Mouse (Mus musculus): ENCODE data around the gene Secisbp2l. TPM values are rescaled to one million over a fixed set of nuclear protein-coding genes. Genes with fewer than 3 reads are reported as not detected.

The Secisbp2l gene
- polyA plus RNA-seq, 1 experiment from 2014 or later, result 45.3 TPM

DNA sequence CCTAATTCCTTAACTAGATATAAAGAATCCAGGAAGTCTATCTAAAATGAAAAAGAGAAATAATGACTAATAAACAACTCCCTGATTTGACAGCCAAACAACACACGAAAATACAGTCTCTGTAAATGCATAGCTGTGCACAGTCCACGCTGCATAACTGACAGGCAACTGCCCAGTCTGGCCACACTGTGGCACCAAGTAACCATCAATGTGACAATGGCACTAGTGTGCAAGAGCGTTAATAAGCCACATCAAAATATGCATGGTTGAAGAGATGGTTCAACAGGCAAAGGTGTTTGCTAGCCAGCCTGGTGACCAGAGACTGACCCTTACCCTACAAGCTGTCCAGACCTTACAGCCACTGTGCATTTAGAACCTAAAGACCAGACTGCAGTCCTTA, 17.6 kb downstream of the Secisbp2l start:
- no peak overlapping the region for H3K9ac ChIP-seq (replicated peaks; ENCODE audit: low read depth)
- no peak overlapping the region for H3K27ac ChIP-seq (ENCODE audit: low read length)
- ATAC-seq (peak; percentile 74), DNase-seq (ENCODE audit: low spot score) (peak; percentile 41)
- H3K4me2 ChIP-seq (replicated peaks; ENCODE audit: low read depth, low read length), result no peak overlapping the region
- no peaks in the 10 kb centered on the region for H3K9me3 ChIP-seq (ENCODE audit: low read length)
- H3K4me1 ChIP-seq (ENCODE audit: insufficient read depth, low read depth, low read length), result no peaks in the 10 kb centered on the region
- no peak overlapping the region for H3K4me3 ChIP-seq (ENCODE audit: low read depth, low read length)
- TF ChIP-seq CTCF (IDR thresholded peaks at IDR 0.05) (peak; percentile 77), EP300 (IDR thresholded peaks at IDR 0.05) (no peak)
- H3K36me3 ChIP-seq (ENCODE audit: insufficient read depth, low read length), result peaks cover 10% of the 10 kb centered on the region; the same call in 1 of the 2 replicates
- no peaks in the 10 kb centered on the region for H3K27me3 ChIP-seq (replicated peaks; ENCODE audit: insufficient read depth, low read length)
- WGBS, result 74% methylated on average over 3 of the region's 3 CpGs

GRCm38 (mm10) chr2:125764531-125764930, 18.1 kb downstream of the Secisbp2l start:
- peaks cover 15% of the 10 kb centered on the region for H3K36me3 ChIP-seq (ENCODE audit: insufficient read depth, low read length)
- H3K27me3 ChIP-seq (replicated peaks; ENCODE audit: insufficient read depth, low read length), result no peaks in the 10 kb centered on the region
- H3K4me1 ChIP-seq (ENCODE audit: insufficient read depth, low read depth, low read length), result no peaks in the 10 kb centered on the region
- H3K9ac ChIP-seq (replicated peaks; ENCODE audit: low read depth), result no peak overlapping the region
- no peak overlapping the region for H3K4me2 ChIP-seq (replicated peaks; ENCODE audit: low read depth, low read length)
- WGBS, result 67% methylated on average over 5 of the region's 5 CpGs
- no peak overlapping the region for H3K4me3 ChIP-seq (ENCODE audit: low read depth, low read length)
- H3K9me3 ChIP-seq (ENCODE audit: low read length), result no peaks in the 10 kb centered on the region
- peak; percentile 21 for DNase-seq (ENCODE audit: low spot score)
- no peak for TF ChIP-seq EP300 (IDR thresholded peaks at IDR 0.05)
- TF ChIP-seq CTCF (IDR thresholded peaks at IDR 0.05), result no peak
- no peak overlapping the region for H3K27ac ChIP-seq (ENCODE audit: low read length)
- ATAC-seq, result no peak

DNA sequence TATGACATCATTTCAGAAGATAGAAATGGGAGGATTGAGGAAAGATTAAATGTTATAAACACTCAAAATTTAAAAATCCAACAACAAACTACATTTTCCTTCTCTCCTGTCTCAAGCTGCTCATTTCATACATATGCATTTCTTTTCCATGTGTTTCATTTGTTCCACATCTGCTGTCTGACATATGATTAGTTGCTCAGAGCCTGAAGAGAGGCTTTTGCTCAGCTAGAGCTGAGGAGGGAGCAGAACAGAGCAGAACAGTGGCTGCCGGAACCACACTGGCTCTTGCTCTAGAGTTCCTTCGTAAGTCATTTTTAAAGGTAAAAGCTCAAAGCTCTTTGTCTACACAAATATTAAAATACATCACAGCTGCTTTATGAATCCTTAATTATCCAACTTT, 33.3 kb downstream of the Secisbp2l start:
- DNase-seq (ENCODE audit: low spot score) (no peak), ATAC-seq (no peak)
- Histone ChIP-seq H3K9ac (replicated peaks; ENCODE audit: low read depth) (no peak overlapping the region), H3K27ac (ENCODE audit: low read length) (no peak overlapping the region), H3K4me1 (ENCODE audit: insufficient read depth, low read depth, low read length) (no peaks in the 10 kb centered on the region), H3K36me3 (ENCODE audit: insufficient read depth, low read length) (peaks cover 67% of the 10 kb centered on the region), H3K9me3 (ENCODE audit: low read length) (no peaks in the 10 kb centered on the region), H3K4me2 (replicated peaks; ENCODE audit: low read depth, low read length) (no peak overlapping the region), H3K27me3 (replicated peaks; ENCODE audit: insufficient read depth, low read length) (no peaks in the 10 kb centered on the region), H3K4me3 (ENCODE audit: low read depth, low read length) (no peak overlapping the region)
- TF ChIP-seq CTCF (IDR thresholded peaks at IDR 0.05) (no peak), EP300 (IDR thresholded peaks at IDR 0.05) (no peak)
- WGBS, result 94% methylated on average over 2 of the region's 2 CpGs

GRCm38 (mm10) chr2:125739338-125739737, 43.3 kb downstream of the Secisbp2l start:
- 69% methylated on average over 6 of the region's 6 CpGs for WGBS
- Histone ChIP-seq H3K27me3 (replicated peaks; ENCODE audit: insufficient read depth, low read length) (no peaks in the 10 kb centered on the region), H3K4me3 (ENCODE audit: low read depth, low read length) (no peak overlapping the region), H3K9me3 (ENCODE audit: low read length) (no peaks in the 10 kb centered on the region), H3K36me3 (ENCODE audit: insufficient read depth, low read length) (peaks cover 31% of the 10 kb centered on the region), H3K27ac (ENCODE audit: low read length) (no peak overlapping the region), H3K4me1 (ENCODE audit: insufficient read depth, low read depth, low read length) (no peaks in the 10 kb centered on the region), H3K9ac (replicated peaks; ENCODE audit: low read depth) (no peak overlapping the region), H3K4me2 (replicated peaks; ENCODE audit: low read depth, low read length) (no peak overlapping the region)
- no peak; the same call in 1 of the 2 replicates for ATAC-seq
- no peak for DNase-seq (ENCODE audit: low spot score)
- TF ChIP-seq EP300 (IDR thresholded peaks at IDR 0.05), result no peak
- no peak for TF ChIP-seq CTCF (IDR thresholded peaks at IDR 0.05)

DNA sequence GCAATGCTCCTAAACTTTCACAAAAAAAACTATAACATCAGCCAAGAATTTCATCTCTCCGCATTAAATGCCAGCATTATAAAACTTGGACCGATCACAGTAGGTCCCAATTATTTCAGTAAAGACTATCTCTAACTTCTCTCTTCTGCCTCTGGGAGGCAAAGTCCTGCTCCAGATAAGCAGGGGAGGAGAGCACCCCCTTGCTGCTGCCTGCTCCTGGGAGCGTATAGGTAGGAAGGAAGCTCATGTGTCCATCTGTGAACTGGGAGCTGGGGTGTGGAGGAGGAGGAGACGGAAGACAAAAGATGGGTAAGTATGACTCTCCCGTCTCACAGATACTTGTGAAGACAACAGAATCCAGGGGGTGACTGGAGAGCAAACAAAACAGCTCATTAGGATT, 44.0 kb downstream of the Secisbp2l start:
- H3K9me3 ChIP-seq (ENCODE audit: low read length), result no peaks in the 10 kb centered on the region
- H3K36me3 ChIP-seq (ENCODE audit: insufficient read depth, low read length), result peaks cover 27% of the 10 kb centered on the region
- H3K4me2 ChIP-seq (replicated peaks; ENCODE audit: low read depth, low read length), result no peak overlapping the region
- H3K4me3 ChIP-seq (ENCODE audit: low read depth, low read length), result no peak overlapping the region
- no peak for DNase-seq (ENCODE audit: low spot score)
- TF ChIP-seq EP300 (IDR thresholded peaks at IDR 0.05), result no peak
- peak; percentile 43 for TF ChIP-seq CTCF (IDR thresholded peaks at IDR 0.05)
- H3K27me3 ChIP-seq (replicated peaks; ENCODE audit: insufficient read depth, low read length), result no peaks in the 10 kb centered on the region
- 64% methylated on average over 5 of the region's 5 CpGs for WGBS
- no peak for ATAC-seq
- no peaks in the 10 kb centered on the region for H3K4me1 ChIP-seq (ENCODE audit: insufficient read depth, low read depth, low read length)
- no peak overlapping the region for H3K9ac ChIP-seq (replicated peaks; ENCODE audit: low read depth)
- no peak overlapping the region for H3K27ac ChIP-seq (ENCODE audit: low read length)

DNA sequence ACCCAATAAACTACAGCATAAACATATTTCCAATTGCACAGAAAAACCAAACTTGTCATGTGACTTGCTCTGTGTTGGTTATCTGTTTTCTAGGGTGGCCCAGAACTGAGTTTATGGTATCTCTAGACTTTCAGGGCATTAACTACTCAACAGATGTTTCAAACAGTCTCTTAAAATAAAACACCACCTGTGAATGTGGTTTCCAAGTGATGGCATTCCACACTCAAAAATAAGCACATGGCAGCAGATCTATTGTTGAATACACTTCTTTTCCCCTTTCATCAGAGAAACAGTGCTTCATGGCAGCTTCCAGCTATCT, 46.7 kb downstream of the Secisbp2l start:
- Histone ChIP-seq H3K4me3 (ENCODE audit: low read depth, low read length) (no peak overlapping the region), H3K4me2 (replicated peaks; ENCODE audit: low read depth, low read length) (no peak overlapping the region), H3K36me3 (ENCODE audit: insufficient read depth, low read length) (peaks cover 18% of the 10 kb centered on the region; the same call in 1 of the 2 replicates), H3K27me3 (replicated peaks; ENCODE audit: insufficient read depth, low read length) (no peaks in the 10 kb centered on the region), H3K27ac (ENCODE audit: low read length) (no peak overlapping the region), H3K9ac (replicated peaks; ENCODE audit: low read depth) (no peak overlapping the region), H3K9me3 (ENCODE audit: low read length) (no peaks in the 10 kb centered on the region), H3K4me1 (ENCODE audit: insufficient read depth, low read depth, low read length) (peaks cover 8% of the 10 kb centered on the region)
- TF ChIP-seq EP300 (IDR thresholded peaks at IDR 0.05) (no peak), CTCF (IDR thresholded peaks at IDR 0.05) (no peak)
- ATAC-seq (no peak), DNase-seq (ENCODE audit: low spot score) (no peak)

All from lung, postnatal 0 days (tissue).